Mouse (Mus musculus) neural tube, embryonic 10.5 days (tissue): ENCODE results near the gene Grk6.

ENCODE experiments used
- DNase-seq: peaks from one replicate; pipeline ENCODE4 v3.0.0-alpha.2; 2017; ENCODE audit warnings: low spot score; ENCODE audit errors: extremely low spot score

The Grk6 gene

GRCm38 (mm10) chr13:55444937-55445315 is at the start of gene Grk6:
TSS of gene Grk6 (plus strand) at chr13:55445072.
- peak; percentile 99 for DNase-seq

- DNase-seq: no peak
Measured at GRCm38 (mm10) chr13:55398088-55398487, 46.8 kb upstream of the Grk6 start, which contains the start of gene Slc34a1. TSS of gene Slc34a1 (plus strand) at chr13:55398187.

- DNase-seq: no peak
Measured at GRCm38 (mm10) chr13:55399300-55400038, 45.4 kb upstream of the Grk6 start.

DNA sequence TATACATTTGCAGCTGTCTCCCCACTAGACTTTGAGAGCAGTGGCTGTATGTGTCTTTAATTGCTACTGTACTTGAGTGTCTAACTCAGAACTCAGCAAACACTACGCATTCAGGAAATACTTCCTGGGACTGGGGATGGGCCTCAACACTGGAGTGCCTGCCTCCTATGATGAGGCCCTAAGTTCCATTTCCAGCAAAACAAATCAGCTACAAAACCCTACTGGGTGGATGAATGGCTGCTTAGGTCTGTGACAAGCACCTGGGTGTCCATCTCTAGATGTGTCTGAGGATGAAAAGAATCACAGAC is 44.9 kb upstream of the Grk6 start:
- DNase-seq: no peak

DNA sequence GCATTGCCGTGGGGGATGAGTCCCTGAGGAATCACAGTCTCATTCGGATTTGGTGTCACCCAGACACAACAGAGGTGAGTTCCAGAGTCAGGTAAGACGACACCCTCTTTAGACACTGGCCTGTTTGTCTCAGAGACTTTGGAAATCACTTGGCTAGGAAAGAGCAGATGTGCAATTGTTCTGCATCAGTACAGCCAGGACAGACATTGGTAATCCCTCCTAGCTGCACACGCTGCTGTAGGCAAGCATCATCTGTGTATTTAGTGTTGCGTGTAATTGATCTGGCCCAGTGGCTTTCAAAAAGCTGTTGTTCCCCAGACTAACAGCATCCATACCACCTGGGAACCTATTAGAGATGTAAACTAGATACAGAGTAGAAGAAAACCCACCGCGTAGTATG is 41.6 kb upstream of the Grk6 start:
- no peak for DNase-seq

DNA sequence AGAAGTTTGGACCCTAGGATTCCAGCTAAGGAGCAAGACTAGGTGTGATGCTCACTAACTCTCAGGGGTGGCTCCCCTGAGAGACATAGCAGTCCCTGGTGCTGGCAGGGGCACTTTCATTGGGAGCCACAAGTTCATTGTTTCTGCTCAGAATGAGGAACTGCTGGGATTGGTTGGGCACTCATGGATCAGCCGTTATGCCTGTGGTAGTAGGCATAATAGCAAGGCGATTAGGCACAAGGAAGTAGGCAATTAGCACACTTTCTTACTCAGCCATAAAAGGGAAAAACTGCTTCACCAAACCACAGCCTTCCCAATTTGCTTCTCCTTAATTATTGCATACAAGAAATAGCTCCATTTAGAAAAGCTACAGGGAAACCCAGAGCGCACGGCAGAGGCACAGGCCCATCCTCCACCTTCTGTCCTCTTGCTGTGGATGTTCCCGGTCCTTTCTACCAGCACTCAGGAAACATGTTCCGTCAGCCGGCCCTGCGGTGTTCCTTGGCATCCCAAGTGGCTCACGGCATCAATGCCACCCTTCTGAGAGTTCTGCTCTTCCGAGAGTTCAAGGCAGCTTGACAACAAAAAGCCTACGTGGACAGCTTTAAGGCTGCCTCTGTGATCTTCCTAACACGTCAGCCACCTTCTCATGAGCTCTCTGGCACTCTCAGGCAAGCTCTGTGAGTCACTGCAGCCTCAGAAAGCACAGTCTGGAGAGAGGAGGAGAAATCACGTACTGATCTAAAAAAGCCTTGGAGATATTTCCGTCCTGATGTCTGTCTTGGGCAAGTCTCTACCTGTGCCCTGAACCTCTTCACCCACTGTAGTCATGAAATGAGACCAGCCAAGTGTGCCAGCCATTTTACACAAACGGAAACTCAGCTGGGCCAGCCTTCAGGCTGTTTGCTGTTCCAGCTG is 40.7 kb upstream of the Grk6 start:
- DNase-seq: no peak

GRCm38 (mm10) chr13:55404853-55405782 is 39.8 kb upstream of the Grk6 start:
- DNase-seq: peak; percentile 84

- DNase-seq: no peak
Measured at GRCm38 (mm10) chr13:55405783-55406390, 39.0 kb upstream of the Grk6 start.

DNA sequence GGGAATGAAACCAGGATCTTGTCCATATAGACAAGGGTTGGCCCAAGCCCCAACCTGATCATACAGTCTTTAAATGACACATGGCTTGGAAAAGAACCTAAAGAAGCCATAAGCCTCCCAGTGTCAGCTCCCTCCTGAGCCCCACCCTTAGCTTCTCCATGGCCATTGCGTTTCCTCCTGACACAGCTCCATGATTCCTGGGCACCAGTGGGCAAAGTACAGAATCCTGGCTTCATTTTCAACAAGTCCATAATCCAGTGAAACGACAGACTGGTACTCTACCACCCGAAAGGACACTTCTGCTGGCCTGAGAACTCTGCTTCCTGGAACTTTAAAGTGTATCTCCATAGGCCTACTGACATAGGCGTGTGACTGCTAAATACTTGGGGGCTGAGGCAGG is 37.5 kb upstream of the Grk6 start:
- DNase-seq: no peak

DNA sequence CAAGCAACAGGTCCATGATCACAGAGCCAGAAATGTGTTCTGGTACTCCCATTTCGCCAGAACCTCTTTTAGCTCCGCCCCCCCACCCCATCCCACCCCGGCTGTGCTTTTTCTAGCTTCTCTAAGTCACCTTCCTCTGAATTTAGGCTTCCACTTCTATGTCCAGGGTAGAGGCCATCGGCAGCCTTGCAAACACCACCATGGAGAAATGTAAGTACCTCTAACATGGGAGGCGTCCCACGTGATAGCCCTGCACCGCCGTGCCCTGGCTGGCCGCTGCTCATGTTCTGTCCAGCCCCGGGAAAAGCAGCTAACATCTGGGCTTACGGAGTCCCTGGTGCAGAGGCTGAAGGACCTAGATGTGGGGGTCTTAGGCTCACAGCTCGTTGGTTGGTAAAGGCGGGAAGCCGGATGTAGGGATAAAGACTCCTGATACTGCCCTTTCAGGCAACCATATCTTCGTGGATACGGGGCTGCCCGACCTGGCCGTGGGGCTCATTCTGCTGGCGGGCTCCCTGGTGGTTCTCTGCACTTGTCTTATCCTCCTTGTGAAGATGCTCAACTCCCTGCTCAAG is 36.2 kb upstream of the Grk6 start:
- no peak for DNase-seq

- DNase-seq: no peak
Measured at GRCm38 (mm10) chr13:55411826-55412225, 33.0 kb upstream of the Grk6 start.

DNA sequence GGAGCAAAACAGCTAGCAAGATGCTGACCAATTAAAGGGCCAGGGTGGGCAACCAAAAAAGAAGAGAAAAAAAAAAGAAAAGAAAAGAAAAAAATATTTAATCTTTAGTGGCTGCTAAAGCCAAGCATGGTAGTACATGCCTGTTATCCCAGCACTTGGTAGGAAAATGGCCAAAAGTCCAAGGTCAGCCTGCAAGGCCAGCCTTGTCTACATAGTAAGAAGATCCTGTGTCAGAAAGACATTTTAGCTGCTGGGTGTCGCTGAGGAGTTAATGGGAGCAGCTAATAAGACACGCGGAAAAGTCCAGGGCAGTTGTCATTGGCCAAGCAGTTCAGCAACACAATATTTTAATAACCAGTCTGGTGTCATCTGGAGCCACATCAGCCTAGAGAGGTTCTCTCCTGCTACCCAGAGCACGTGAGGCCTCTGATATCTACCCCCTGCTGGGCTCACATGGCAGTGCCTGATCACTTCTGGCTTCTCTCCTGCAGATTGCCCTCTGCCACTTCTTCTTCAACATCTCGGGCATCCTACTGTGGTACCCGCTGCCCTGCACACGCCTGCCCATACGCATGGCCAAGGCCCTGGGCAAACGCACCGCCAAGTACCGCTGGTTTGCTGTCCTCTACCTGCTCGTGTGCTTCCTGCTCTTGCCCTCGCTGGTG is 32.1 kb upstream of the Grk6 start:
- no peak for DNase-seq

- no peak for DNase-seq
Measured at GRCm38 (mm10) chr13:55413333-55413732, 31.5 kb upstream of the Grk6 start.

- peak; percentile 67 for DNase-seq
Measured at GRCm38 (mm10) chr13:55414743-55415380, 30.0 kb upstream of the Grk6 start, which contains the start of gene Pfn3. TSS of gene Pfn3 (minus strand) at chr13:55415232.

GRCm38 (mm10) chr13:55418004-55418403 is 26.9 kb upstream of the Grk6 start:
- peak; percentile 86 for DNase-seq

GRCm38 (mm10) chr13:55419142-55419541 is 25.7 kb upstream of the Grk6 start:
- no peak for DNase-seq

DNA sequence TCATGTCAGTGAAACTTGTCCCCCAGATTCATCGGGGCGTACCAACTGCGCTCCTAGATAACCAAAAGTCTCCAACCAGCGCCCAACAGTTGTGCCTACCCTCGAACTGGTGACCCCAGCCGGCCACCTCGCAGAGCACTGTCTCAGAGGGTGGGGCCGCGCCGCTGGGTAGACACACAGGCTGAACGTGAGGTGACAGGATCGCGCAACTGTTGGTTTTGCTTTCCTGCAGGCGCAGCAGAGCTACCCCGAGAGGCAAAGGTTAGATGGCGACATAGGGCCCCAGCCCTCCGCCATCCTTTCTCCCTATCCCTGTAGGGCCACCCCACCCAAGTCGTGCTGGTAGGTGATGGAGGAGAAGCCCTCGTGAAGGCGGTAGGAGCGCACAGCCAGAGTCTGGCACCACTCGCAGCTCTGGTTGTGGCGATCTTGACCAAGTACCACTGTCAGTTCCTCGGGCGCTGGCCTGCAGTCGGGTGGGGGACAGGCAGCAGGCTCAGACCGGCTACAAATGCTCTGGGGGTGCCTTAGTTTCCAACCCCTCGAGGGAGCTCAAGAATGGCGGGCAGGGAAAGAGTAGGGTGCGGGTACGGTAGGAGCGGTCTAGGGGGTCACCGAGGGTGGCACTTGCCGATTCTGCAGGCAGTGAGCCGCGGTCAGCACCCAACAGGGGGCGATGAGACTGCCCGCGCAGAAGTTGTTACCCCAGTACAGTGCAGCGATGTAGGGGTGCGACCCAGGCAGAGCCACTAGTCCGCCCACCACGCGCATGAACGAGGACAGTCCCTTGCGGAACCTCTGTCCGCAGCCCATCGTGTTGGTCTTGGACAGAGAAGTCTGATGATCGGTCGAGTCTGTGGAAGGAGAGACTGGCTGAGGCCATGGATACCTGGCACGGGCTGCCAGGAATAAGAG is 24.6 kb upstream of the Grk6 start:
- peak; percentile 22 for DNase-seq

DNA sequence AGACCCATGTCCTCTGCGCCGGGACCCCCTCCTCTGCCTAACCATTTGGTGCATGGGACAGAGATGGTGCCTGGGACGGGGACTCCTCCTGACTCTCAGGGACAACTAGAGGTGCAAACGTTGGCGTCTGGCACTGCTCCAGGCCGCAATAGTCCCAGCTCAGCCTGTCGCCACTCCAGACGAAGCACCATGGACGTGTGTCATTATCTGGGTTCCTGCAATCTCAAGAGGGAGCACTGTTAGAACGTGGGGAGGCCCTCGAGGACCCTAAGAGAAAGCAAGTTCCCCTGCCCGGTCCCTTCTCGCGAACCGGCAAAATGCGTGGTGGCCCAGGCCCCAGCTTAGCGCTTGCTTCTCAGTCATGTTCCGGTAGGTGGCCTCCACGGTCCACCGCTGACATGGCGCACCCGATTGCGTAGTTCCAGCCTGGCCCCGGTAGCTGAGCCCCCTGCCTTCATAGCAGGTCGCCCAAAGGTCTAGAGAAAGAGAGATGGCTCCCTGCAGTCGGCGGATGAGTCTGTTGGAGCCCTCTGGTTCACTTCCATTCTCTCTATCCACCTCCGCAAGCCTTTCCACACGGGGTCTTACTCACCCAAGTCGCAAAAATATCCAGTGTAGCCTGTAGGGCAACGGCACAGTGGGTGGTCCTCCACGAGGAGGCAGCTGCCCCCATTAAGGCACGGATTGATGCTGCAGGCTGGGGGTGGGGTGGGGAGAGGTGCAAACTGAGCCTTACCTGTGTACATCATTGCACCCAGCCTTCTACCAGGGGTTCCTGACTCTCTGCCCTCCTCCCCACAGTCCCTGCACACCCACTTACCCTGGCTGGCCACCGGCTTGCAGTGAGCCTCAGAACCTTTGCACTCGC is 23.7 kb upstream of the Grk6 start:
- peak; percentile 57 for DNase-seq
